Mouse (Mus musculus): ENCODE measurements around the gene Glt8d1. TPM values are rescaled to one million over a fixed set of nuclear protein-coding genes. Genes with fewer than 3 reads are reported as not detected.

Gene Glt8d1
- polyA plus RNA-seq (2012; ENCODE audit: insufficient read depth, insufficient read length, low replicate concordance, missing spikeins) = not detected in 2 replicates

DNA sequence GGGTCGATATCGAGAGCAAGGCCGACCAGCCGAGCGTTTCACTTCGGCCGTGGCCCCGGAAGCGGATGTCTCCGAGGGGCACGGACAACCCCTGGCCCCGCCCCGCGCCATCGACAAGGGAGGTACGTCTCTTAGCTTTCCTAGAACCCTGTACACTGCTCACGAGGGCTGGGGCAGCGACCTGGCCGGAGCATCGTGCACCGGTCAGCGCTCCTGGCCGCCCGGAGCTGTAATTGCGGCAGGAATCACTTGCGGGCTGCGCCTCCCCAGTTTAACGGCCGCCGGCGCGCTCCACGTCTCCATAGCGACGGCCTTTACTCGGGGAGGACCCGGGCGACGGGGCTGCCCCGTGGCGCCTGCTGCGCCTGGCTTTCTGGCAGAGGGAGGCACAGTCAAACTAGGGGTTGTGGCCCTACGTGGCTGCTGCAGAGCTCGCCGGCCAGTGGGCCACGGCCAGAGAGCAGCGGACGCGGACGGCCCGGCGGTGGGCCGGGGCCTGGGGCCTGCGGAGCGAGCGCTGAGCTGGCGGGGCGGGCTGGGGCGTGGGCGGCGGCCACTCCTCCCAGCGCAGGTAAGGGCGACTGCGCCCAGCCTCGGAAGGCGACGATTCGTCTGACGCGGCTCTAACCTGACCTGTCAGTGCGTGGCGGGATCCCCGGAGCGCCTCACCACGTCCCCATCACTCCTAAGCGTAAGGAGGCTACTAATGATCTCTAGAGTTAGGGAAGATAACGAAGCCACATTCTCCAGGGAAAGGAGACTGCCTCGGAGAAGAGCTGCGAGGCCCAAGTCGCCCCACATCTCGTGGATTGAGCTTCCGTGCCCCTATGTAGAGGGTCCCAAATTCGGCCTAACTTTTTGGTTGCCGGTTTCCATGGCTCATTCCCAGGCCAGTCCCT is at the start of gene Glt8d1, which contains the start of gene Spcs1:
Glt8d1 (plus strand) TSS at position 94 of the 899 bp plus-strand sequence.
Spcs1 (minus strand) TSS at position 366 of the 899 bp plus-strand sequence.
- TF ChIP-seq POLR2A (IDR thresholded peaks at IDR 0.05; ENCODE audit: insufficient read depth, low read depth, low read length) (peak; percentile 61), CTCF (IDR thresholded peaks at IDR 0.05; ENCODE audit: insufficient read depth, low read depth, low read length) (no peak)
- under 1% methylated on average over 84 of the region's 84 CpGs for WGBS
- H3K27ac ChIP-seq (ENCODE audit: insufficient read depth, low read depth, low read length) = peak within 1 kb of the TSS; percentile 77

DNA sequence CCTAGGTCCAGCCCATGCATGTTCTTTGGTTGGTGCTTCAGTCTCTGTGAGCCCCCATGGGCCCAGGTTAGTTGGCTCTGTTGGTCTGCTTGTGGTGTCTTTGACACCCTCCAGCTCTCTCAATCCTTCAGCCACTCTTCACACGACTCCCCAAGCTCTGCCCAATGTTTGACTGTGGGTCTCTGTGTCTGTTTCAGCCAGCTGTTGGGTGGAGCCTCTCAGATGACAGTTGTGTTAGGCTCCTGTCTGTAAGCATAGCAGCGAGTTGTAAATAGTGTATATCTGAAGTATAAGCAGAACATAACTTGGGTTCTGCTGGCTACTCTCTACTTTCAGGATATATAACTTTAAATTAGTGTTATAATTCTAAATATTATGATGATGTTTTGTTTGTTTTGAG is 42.7 kb upstream of the Glt8d1 start:
- Histone ChIP-seq H3K4me1 (ENCODE audit: control insufficient read depth, insufficient read depth, low read length) (no peaks in the 10 kb centered on the region), H3K4me3 (ENCODE audit: insufficient read depth, low read depth, low read length) (no peak overlapping the region), H3K27ac (ENCODE audit: insufficient read depth, low read depth, low read length) (no peak overlapping the region)
- WGBS = 83% methylated on average over 2 of the region's 2 CpGs
- no peak for TF ChIP-seq POLR2A (IDR thresholded peaks at IDR 0.05; ENCODE audit: insufficient read depth, low read depth, low read length)
- TF ChIP-seq CTCF (IDR thresholded peaks at IDR 0.05; ENCODE audit: insufficient read depth, low read depth, low read length) = no peak

More for the DNA sequence above, at the start of gene Glt8d1, which contains the start of gene Spcs1:
- Histone ChIP-seq H3K4me1 (ENCODE audit: control insufficient read depth, insufficient read depth, low read length) (peaks cover 8% of the 10 kb centered on the region), H3K4me3 (ENCODE audit: insufficient read depth, low read depth, low read length) (peak within 1 kb of the TSS; percentile 90)

GRCm38 (mm10) chr14:30959031-30959430 is 42.2 kb upstream of the Glt8d1 start:
- Histone ChIP-seq H3K27ac (ENCODE audit: insufficient read depth, low read depth, low read length) (no peak overlapping the region), H3K4me3 (ENCODE audit: insufficient read depth, low read depth, low read length) (no peak overlapping the region), H3K4me1 (ENCODE audit: control insufficient read depth, insufficient read depth, low read length) (no peaks in the 10 kb centered on the region)
- over 99% methylated on average over 4 of the region's 4 CpGs for WGBS
- TF ChIP-seq POLR2A (IDR thresholded peaks at IDR 0.05; ENCODE audit: insufficient read depth, low read depth, low read length) = no peak
- TF ChIP-seq CTCF (IDR thresholded peaks at IDR 0.05; ENCODE audit: insufficient read depth, low read depth, low read length) = no peak

DNA sequence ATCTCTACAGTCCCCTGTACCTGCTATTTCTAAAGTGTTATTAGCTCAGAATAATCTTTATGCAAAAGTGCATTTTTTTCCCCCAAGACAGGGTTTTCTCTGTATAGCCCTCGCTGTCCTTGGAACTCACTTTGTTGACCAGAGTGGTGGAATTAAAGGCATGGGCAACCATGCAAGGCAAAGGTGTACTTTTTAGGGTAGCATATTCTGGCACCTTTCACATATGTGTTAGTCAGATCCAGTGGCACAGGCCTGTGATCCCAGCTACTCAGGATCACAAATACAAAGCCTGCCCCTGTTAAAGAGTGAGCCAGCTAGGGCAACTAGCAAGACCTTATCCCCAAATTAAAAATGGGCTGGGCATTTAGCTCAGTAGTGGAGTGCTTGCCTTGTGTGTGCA is 40.8 kb upstream of the Glt8d1 start:
- Histone ChIP-seq H3K27ac (ENCODE audit: insufficient read depth, low read depth, low read length) (no peak overlapping the region), H3K4me3 (ENCODE audit: insufficient read depth, low read depth, low read length) (no peak overlapping the region), H3K4me1 (ENCODE audit: control insufficient read depth, insufficient read depth, low read length) (no peaks in the 10 kb centered on the region)
- 94% methylated on average over 1 of the region's 1 CpGs for WGBS
- TF ChIP-seq CTCF (IDR thresholded peaks at IDR 0.05; ENCODE audit: insufficient read depth, low read depth, low read length) (no peak), POLR2A (IDR thresholded peaks at IDR 0.05; ENCODE audit: insufficient read depth, low read depth, low read length) (no peak)

- H3K4me1 ChIP-seq (ENCODE audit: control insufficient read depth, insufficient read depth, low read length) = peaks cover 3% of the 10 kb centered on the region; the same call in 1 of the 2 replicates
- no peak for TF ChIP-seq CTCF (IDR thresholded peaks at IDR 0.05; ENCODE audit: insufficient read depth, low read depth, low read length)
- TF ChIP-seq POLR2A (IDR thresholded peaks at IDR 0.05; ENCODE audit: insufficient read depth, low read depth, low read length) = no peak
- peak overlapping the region; percentile 76 for H3K27ac ChIP-seq (ENCODE audit: insufficient read depth, low read depth, low read length)
- no peak overlapping the region for H3K4me3 ChIP-seq (ENCODE audit: insufficient read depth, low read depth, low read length)
- 13% methylated on average over 6 of the region's 6 CpGs for WGBS
Measured at GRCm38 (mm10) chr14:30974204-30974603, 27.0 kb upstream of the Glt8d1 start.

DNA sequence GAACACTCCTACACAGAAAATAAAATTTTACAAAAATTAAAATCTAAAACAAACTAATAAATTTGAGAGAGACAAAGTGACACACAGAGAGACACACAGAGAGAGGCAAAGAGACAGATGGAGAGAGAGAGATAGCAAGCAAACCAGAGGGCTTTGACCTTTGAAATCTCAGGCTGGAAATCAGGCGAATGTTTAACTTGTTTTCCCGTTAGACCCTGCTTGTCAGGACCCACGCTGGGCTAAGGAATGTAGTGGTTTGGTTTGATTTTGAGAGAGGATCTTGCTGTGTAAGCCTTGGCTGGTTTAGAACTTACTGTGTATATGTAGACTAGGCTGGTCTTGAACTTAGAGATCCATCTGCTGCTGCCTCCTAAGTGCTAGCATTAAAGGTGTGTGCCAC is 25.0 kb upstream of the Glt8d1 start:
- WGBS = 92% methylated on average over 3 of the region's 3 CpGs
- Histone ChIP-seq H3K4me3 (ENCODE audit: insufficient read depth, low read depth, low read length) (no peak overlapping the region), H3K4me1 (ENCODE audit: control insufficient read depth, insufficient read depth, low read length) (peaks cover 3% of the 10 kb centered on the region; the same call in 1 of the 2 replicates), H3K27ac (ENCODE audit: insufficient read depth, low read depth, low read length) (no peak overlapping the region)
- TF ChIP-seq POLR2A (IDR thresholded peaks at IDR 0.05; ENCODE audit: insufficient read depth, low read depth, low read length) = no peak
- no peak for TF ChIP-seq CTCF (IDR thresholded peaks at IDR 0.05; ENCODE audit: insufficient read depth, low read depth, low read length)

GRCm38 (mm10) chr14:30996417-30996816 is 4.8 kb upstream of the Glt8d1 start:
- Histone ChIP-seq H3K4me1 (ENCODE audit: control insufficient read depth, insufficient read depth, low read length) (no peaks in the 10 kb centered on the region), H3K27ac (ENCODE audit: insufficient read depth, low read depth, low read length) (no peak overlapping the region), H3K4me3 (ENCODE audit: insufficient read depth, low read depth, low read length) (no peak overlapping the region)
- no peak for TF ChIP-seq POLR2A (IDR thresholded peaks at IDR 0.05; ENCODE audit: insufficient read depth, low read depth, low read length)
- TF ChIP-seq CTCF (IDR thresholded peaks at IDR 0.05; ENCODE audit: insufficient read depth, low read depth, low read length) = no peak

DNA sequence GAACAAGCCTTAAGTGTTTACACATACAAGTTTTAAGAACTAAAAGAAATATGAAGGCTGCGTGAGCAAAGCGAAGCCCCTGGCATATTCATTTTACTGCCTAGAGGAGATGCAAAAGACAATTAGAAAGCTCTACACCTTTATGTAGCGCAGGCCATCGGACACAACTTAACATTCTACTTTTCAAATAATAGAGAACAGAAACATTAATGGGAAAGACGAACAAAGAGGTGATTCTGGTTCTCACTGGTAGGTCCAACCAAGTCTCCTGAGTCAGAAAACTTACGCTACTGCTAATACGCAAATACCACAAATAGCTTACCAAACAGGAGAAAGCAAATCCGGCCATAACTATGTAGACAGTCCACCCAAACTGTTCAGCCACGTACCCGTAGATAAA is 844 bp upstream of the Glt8d1 start:
- WGBS = 51% methylated on average over 10 of the region's 10 CpGs

GRCm38 (mm10) chr14:31000816-31001306 is 339 bp upstream of the Glt8d1 start:
- TF ChIP-seq POLR2A (IDR thresholded peaks at IDR 0.05; ENCODE audit: insufficient read depth, low read depth, low read length) (no peak), CTCF (IDR thresholded peaks at IDR 0.05; ENCODE audit: insufficient read depth, low read depth, low read length) (no peak)
- Histone ChIP-seq H3K4me3 (ENCODE audit: insufficient read depth, low read depth, low read length) (peak overlapping the region; percentile 90), H3K4me1 (ENCODE audit: control insufficient read depth, insufficient read depth, low read length) (peaks cover 8% of the 10 kb centered on the region), H3K27ac (ENCODE audit: insufficient read depth, low read depth, low read length) (peak overlapping the region; percentile 72)
- WGBS = under 1% methylated on average over 21 of the region's 21 CpGs

More for the DNA sequence above, 844 bp upstream of the Glt8d1 start:
- Histone ChIP-seq H3K4me3 (ENCODE audit: insufficient read depth, low read depth, low read length) (no peak overlapping the region), H3K4me1 (ENCODE audit: control insufficient read depth, insufficient read depth, low read length) (peaks cover 8% of the 10 kb centered on the region), H3K27ac (ENCODE audit: insufficient read depth, low read depth, low read length) (no peak overlapping the region)
- TF ChIP-seq CTCF (IDR thresholded peaks at IDR 0.05; ENCODE audit: insufficient read depth, low read depth, low read length) (no peak), POLR2A (IDR thresholded peaks at IDR 0.05; ENCODE audit: insufficient read depth, low read depth, low read length) (no peak)

Data from olfactory bulb, adult 2 months (tissue).